Mouse (Mus musculus) small intestine, adult 10 weeks (tissue): ENCODE data around the gene Rfc1. TPM values are rescaled to one million over a fixed set of nuclear protein-coding genes. Genes with fewer than 3 reads are reported as not detected.

Source experiments
- polyA plus RNA-seq: library from polyadenylated mRNA; stranded (reverse); fragments of 350-450 nt; fragmentation: Illumina TruSeq; extraction: RNeasy Lipid Tissue Mini Kit (QIAGEN cat#74804); gene quantifications from one replicate; pipeline ENCODE4 v1.2.3, GENCODE M21; 2014; ENCODE audit warnings: low replicate concordance

Rfc1 gene
- polyA plus RNA-seq: 13.6 TPM

DNA sequence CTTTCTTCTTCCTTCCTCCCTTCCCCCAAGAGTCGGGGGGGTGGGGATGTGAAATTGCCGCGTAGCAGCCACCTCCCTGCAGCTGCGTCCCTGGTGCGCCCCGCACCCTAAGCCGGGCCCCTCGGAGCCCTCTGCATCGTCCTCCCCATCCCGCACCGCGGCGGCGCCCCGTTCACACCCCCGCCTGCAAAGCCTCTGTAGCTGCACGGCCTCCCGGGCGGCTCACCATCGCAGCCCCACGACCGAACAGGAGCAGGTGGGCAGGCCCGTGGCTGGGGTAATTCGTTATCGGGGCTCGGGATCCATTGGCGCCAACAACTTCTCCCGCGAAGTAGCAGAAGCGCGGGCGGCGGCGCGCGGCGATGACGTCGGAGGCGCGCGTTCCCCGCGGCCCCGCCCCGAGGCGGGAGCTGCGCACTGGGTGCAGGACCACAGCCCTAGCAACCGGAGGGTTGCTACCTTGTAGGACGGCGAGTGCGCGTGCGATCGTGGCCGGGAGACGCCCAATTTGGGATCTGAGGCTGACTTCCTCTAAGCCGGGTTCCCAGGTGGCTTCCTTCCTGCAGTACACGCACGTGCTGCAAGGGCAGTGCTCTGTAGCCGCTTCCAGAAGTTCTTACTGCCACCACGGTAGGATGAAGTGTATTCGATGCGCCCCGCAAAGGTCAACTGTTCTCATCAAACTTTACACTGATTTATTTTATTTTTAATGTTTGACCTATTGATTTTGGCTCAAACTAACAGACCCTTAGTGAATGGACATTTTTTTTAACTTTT is at the start of gene Rfc1:
Rfc1 (minus strand) TSS at position 373 of the 777 bp plus-strand sequence.

DNA sequence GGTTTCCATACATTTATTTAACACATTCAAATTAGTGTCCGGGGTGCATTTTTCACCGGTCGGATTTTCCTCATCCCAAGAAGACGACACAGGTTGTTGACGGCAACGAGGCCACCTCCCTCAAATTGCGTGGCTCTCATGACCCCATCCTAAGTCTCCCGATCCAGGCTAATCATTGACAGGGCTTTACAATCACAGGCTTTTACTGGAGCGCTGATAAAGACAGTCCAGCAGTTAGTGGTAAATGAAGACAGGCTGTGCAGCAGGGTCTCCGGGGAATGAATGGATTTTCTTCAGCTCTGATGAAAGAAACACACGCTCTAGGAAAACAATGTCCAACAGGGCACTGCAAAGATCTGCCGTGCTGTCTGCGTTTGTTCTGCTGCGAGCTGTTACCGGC is 12.7 kb upstream of the Rfc1 start, which contains the start of gene Klb:
Klb (plus strand) TSS at position 147 of the 400 bp plus-strand sequence.

Other genes with a start within 250 kb of the Rfc1 start
- 1.8 TPM for gene Tmem156, start 243.5 kb downstream of the Rfc1 start, polyA plus RNA-seq
- gene Klhl5, start 228.1 kb downstream of the Rfc1 start, polyA plus RNA-seq: 21.0 TPM
- gene Wdr19, start 136.0 kb downstream of the Rfc1 start, polyA plus RNA-seq: 1.8 TPM
- gene Klb, start 12.6 kb upstream of the Rfc1 start, polyA plus RNA-seq: 0.52 TPM
- gene Rpl9, start 55.8 kb upstream of the Rfc1 start, polyA plus RNA-seq: 399 TPM
- 60.3 TPM for gene Lias, start 55.8 kb upstream of the Rfc1 start, polyA plus RNA-seq
- 1,364 TPM for gene Ugdh, start 100.3 kb upstream of the Rfc1 start, polyA plus RNA-seq
- gene Gm43552, start 157.2 kb upstream of the Rfc1 start, polyA plus RNA-seq: not detected
- 126 TPM for gene Smim14, start 201.5 kb upstream of the Rfc1 start, polyA plus RNA-seq
- 98.2 TPM for gene Ube2k, start 201.6 kb upstream of the Rfc1 start, polyA plus RNA-seq